Mouse (Mus musculus): Measurements from ENCODE around the gene Acat2.
"Not testable (repeated sequence)": the region's sequence is repeated elsewhere in the genome, so short reads cannot be mapped to it uniquely, and the experiment has no call there.

Gene Acat2

DNA sequence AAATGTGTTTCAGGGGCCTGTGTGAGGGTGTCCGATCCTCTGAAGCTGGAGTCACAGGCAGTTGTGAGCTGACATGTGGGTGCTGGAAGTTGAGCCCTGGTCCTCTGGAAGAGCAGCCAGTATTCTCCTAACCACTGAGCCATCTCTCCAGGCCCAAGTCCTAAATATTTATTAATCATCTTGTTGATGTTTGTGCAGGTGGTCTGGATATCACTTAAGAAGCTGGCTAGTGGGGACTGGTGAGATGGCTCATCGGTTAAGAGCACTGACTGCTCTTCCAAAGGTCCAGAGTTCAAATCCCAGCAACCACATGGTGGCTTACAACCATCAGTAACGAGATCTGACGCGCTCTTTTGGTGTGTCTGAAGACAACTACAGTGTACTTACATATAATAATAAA, 10.9 kb downstream of the Acat2 start:
- no peak for DNase-seq

GRCm38 (mm10) chr17:12942459-12943162, 17.9 kb downstream of the Acat2 start:
- no peak for DNase-seq

DNA sequence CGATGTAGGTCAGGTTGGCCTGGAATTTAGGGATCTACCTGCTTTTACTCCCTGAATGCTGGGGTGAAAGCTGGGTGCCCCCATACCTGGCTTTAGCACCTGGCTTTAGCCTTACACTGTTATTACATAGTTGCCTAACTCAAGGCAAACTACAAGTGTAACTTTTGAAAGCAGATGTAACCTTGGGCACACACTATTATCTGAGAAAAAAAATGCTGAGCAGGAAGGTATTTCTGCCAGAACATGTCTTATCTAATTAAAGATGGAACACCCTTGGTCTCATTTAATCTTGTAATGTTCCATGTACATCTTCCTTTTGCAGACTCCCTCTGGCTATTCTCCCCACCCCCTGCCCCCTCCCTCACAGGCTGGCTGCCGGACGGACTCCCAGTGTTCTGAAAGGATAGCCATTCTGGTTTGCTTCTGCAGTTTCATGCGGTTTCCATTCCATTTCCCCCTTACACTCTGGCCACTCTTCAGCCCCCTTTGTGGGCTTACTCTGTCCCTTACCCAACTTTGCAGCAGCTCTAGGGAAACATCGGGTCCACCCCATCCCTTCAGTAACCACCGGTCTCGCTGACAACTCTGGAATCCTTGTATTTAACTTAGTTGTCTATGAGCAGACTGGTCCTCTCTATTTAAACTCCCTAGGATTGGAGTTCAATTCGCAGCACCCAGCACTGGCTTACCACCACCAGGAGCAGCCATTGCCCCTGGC, 18.8 kb downstream of the Acat2 start:
- no peak for DNase-seq

- DNase-seq: peak; percentile 45
Measured at GRCm38 (mm10) chr17:12940151-12940805, 20.3 kb downstream of the Acat2 start, which contains the start of gene Acat3. TSS of gene Acat3 (minus strand) at chr17:12940600.

GRCm38 (mm10) chr17:12939377-12940148, 21.0 kb downstream of the Acat2 start:
- not testable (repeated sequence) for DNase-seq

DNA sequence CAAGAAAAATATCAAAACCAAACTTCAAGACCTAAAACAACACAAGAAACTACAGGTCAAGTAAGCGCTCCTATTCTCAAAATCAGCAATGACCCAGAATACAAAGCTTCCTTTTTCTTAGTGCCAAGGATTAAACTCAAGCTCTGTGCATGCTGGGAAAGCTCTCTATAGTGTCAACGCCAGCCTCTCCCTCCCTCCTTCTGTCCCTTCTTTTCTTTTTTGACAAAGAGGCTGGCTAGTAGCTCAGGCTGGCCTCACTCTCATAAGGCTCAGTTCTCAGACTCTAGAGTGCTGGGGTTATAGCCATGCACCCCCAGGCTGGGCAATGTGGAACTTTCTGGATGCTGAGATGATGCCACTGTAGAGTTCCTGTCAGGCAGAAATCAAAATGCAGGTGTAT, 22.5 kb downstream of the Acat2 start:
- no peak for DNase-seq

DNA sequence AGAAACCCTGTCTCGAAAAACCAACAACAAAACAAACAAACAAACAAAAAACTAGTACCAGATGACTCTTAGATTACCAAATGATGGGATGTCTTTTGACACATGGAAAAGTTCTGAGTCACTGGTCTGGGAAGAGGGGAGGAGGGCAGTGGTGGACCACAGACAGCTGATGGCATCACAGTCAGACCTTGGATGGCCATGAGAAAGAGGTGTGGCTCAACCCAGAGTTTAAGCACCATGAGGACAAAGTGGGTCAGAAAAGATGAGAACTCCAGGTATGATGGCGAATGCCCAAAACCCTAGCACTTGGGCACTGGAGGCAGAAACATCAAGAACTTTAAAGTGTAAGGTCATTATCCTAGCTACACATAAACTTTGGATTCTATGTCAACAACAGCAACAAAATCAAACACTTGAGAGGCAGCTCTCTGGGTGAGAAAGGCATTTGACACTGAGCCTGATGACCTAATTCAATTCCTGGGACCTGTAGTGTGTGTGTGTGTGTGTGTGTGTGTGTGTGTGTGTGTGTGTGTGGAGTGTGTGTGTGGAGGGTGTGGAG, 23.1 kb downstream of the Acat2 start:
- DNase-seq: no peak

GRCm38 (mm10) chr17:12935719-12936118, 24.8 kb downstream of the Acat2 start:
- peak; percentile 86 for DNase-seq

DNA sequence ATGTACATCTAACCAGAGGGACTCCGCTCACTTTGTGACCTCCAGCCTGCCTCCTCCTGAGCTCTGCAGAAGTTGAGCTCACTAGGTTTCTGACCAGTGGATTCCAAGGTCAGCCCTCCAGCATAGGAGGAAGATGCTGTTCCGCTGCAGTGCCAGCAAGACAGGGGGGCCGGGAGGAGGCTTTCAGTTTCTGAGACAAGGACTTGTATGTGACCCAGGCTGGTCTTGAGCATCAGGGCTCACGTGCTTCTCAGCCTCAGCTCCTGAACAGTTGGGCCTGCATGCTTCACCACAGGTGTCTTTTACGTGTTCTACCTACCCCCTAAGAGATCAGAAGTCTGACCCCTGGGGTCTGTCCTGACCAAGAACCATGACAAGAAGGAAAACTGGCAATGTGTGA, 29.0 kb downstream of the Acat2 start:
- peak; percentile 34 for DNase-seq

- DNase-seq: no peak
Measured at GRCm38 (mm10) chr17:12925703-12926180, 34.8 kb downstream of the Acat2 start.

- DNase-seq: no peak
Measured at GRCm38 (mm10) chr17:12925001-12925400, 35.5 kb downstream of the Acat2 start.

GRCm38 (mm10) chr17:12921073-12921472, 39.5 kb downstream of the Acat2 start:
- no peak for DNase-seq

GRCm38 (mm10) chr17:12916588-12917380, 43.8 kb downstream of the Acat2 start:
- DNase-seq: peak; percentile 53

DNA sequence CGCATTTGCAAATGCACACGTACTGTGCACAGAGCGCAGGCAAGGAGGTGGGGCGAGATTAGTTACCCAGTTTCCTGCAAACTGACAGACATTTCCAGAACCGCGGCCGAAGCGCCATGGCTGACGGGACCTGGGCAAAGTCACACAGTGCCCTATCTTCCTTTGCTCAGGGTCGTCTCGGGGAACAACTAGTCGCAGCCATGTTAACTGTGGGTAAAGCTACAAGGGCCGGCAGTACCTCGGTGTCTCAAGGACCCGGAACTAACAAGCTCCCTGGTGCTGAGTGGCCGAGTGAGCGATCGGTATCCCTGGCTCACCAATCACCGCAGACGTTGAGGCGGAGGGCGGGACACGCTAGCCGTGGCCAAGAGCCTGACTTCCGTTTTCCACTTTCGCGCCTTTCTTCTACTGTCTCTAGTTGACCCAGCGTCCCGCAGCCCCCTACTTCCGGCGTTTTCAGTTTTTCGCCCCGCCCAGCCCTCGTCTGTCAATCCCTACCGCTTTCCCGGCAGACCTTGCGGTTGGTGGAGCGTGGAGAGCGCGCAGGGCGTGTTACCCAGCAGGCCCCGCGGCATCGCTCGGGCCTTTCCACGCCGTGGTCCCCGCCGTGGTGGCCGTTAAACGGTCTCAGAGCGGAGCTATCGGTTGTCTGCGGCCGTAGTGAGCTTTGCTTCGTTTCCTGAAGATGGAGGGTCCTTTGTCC, 44.5 kb downstream of the Acat2 start, which contains the start of gene Mrpl18:
Gene Mrpl18 (minus strand): TSS at position 465 of the 703 bp plus-strand sequence.
- DNase-seq: peak; percentile 100

- DNase-seq: peak; percentile 53
Measured at GRCm38 (mm10) chr17:12915488-12915880, 45.1 kb downstream of the Acat2 start, which contains the start of gene Tcp1. TSS of gene Tcp1 (plus strand) at chr17:12915701.

GRCm38 (mm10) chr17:12910391-12910790, 50.2 kb downstream of the Acat2 start:
- DNase-seq: no peak

DNA sequence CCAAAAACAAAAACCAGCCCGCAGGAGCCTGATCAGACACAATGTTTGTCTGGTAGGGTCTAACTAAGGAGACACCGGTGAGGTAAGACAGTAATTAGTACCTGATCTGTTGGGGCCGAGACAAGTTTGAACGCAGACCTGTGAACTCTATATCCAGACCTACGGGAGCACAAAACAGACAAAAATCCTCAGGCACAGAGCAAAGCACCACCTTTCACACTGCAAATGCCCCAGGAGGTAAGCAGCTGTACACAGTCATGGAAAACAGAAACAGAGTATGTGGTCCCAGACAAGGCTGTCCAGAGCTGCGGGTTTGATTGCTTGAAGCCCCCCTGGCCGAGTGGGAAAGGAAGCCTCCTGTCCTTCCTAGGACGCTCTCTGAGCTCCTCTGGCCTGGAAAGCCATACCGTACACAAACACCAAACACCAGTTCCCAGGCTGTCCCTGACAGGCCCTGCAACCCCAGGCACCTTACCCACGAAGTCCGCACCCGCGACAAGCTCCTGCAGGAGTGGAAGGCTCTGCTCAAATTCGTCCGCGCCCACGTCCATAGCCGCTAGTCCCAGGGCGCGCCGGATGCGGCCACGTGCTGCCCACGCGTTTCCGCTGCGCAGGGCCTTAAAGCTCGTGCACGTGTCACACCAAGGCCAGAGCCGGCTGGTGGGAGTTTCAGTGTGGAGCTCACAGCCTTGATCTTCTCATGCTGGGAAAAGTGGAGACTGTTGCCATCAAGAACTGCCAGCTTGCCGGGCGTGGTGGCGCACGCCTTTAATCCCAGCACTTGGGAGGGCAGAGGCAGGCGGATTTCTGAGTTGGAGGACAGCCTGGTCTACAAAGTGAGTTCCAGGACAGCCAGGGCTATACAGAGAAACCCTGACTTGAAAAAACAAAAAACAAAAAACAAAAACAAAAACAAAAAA, 50.9 kb downstream of the Acat2 start, which contains the start of gene Pnldc1:
Gene Pnldc1 (minus strand): TSS at position 870 of the 920 bp plus-strand sequence.
- no peak for DNase-seq

GRCm38 (mm10) chr17:12906436-12906835, 54.1 kb downstream of the Acat2 start:
- no peak for DNase-seq

DNA sequence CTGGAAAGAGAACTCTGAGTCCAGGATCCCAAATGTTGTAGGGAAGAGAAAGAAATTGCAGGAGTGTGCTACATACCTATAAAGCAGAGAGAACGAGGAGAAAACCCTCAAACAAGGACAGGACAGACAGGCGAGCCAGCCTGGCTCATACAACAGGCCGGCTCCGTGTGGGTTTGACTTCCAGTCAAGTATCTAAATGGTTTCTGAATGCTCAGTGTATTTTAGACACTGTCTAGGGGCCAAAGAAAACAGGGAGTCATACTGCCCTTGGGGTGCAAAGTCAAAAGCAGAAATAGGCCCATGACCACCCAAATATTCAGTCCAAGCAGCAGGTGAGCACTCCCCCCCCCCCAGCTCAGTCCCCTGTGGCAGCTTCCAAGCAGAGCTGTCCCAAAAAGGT, 54.7 kb downstream of the Acat2 start:
- no peak for DNase-seq

GRCm38 (mm10) chr17:12904349-12904748, 56.2 kb downstream of the Acat2 start:
- no peak for DNase-seq

Measured in kidney, adult 9 months (tissue).